Mouse (Mus musculus) midbrain, embryonic 14.5 days (tissue): ENCODE results near the gene Pabpn1l. TPM values are rescaled to one million over a fixed set of nuclear protein-coding genes. Genes with fewer than 3 reads are reported as not detected.

Source experiments
- ATAC-seq: fragments of 200-750 bp; cut with Nextera tagmentation; 2 replicates; pipeline ENCODE4 v1.8.0; 2017; ENCODE audit warnings: moderate number of reproducible peaks, moderate library complexity; ENCODE audit not compliant: low FRiP score, low TSS enrichment
- DNase-seq: peaks from one replicate; pipeline ENCODE4 v3.0.0-alpha.2; 2015
- H3K27ac ChIP-seq: fragments of 300-500 bp; sonication (generic); replicated peaks from 2 replicates; pipeline ENCODE4 v1.5.1; 2014; ENCODE audit warnings: mild to moderate bottlenecking, low read depth, low read length, moderate library complexity
- H3K27me3 ChIP-seq: fragments of 300-500 bp; sonication (generic); 2 replicates; pipeline ENCODE4 v1.6.1; 2014; ENCODE audit warnings: low read length, control low read depth, mixed read lengths; ENCODE audit not compliant: control insufficient read depth, insufficient read depth
- H3K36me3 ChIP-seq: fragments of 300-500 bp; sonication (generic); 2 replicates; pipeline ENCODE4 v1.6.1; 2014; ENCODE audit warnings: low read length, control low read depth; ENCODE audit not compliant: control insufficient read depth, insufficient read depth
- H3K4me1 ChIP-seq: fragments of 300-500 bp; sonication (generic); 2 replicates; pipeline ENCODE4 v1.6.1; 2014; ENCODE audit warnings: mild to moderate bottlenecking, antibody characterized with exemption, low read length, control low read depth; ENCODE audit not compliant: control insufficient read depth, insufficient read depth
- H3K4me2 ChIP-seq: fragments of 300-500 bp; sonication (generic); 2 replicates; pipeline ENCODE4 v1.6.1; 2014; ENCODE audit warnings: mild to moderate bottlenecking, low read length, moderate library complexity
- H3K4me3 ChIP-seq: fragments of 300-500 bp; sonication (generic); replicated peaks from 2 replicates; pipeline ENCODE4 v1.5.1; 2014; ENCODE audit warnings: low read depth, low read length
- H3K9ac ChIP-seq: fragments of 300-500 bp; sonication (generic); replicated peaks from 2 replicates; pipeline ENCODE4 v1.6.1; 2014; ENCODE audit warnings: mild to moderate bottlenecking, low read length, moderate library complexity
- H3K9me3 ChIP-seq: fragments of 300-500 bp; sonication (generic); 2 replicates; pipeline ENCODE4 v1.6.1; 2016; ENCODE audit warnings: low read length, control low read depth, mixed read lengths; ENCODE audit not compliant: control insufficient read depth
- WGBS: fragments of 180-500 bp; shearing (Covaris S2); extraction: QIAGEN DNeasy Blood & Tissue Kit; methylation state at CpG from one replicate; pipeline ENCODE4 v1.1.7; 2014; 5-methylcytosine and 5-hydroxymethylcytosine counted together
- polyA plus RNA-seq: library from polyadenylated mRNA; unstranded; fragments of >200 nt; fragmentation: Nextera tagmentation; extraction: Ambion mirVana; gene quantifications from 2 replicates; pipeline ENCODE4 v1.2.1, GENCODE M21; 2014

Gene Pabpn1l
- polyA plus RNA-seq, 1 experiment from 2014 or later = not detected

- DNase-seq (no peak), ATAC-seq (no peak)
- Histone ChIP-seq H3K27me3 (no peaks in the 10 kb centered on the region), H3K4me1 (no peaks in the 10 kb centered on the region), H3K4me2 (no peak overlapping the region), H3K9ac (no peak overlapping the region), H3K4me3 (no peak overlapping the region), H3K9me3 (no peaks in the 10 kb centered on the region), H3K27ac (no peak overlapping the region), H3K36me3 (no peaks in the 10 kb centered on the region)
- 86% methylated on average over 4 of the region's 4 CpGs for WGBS
These were observed 17.2 kb downstream of the Pabpn1l start for GRCm38 (mm10) chr8:122605367-122605766.

GRCm38 (mm10) chr8:122604640-122605039 is 17.9 kb downstream of the Pabpn1l start:
- 86% methylated on average over 1 of the region's 1 CpGs for WGBS
- Histone ChIP-seq H3K9me3 (no peaks in the 10 kb centered on the region), H3K4me2 (no peak overlapping the region), H3K4me3 (no peak overlapping the region), H3K9ac (no peak overlapping the region), H3K27me3 (no peaks in the 10 kb centered on the region), H3K4me1 (no peaks in the 10 kb centered on the region), H3K36me3 (no peaks in the 10 kb centered on the region), H3K27ac (no peak overlapping the region)
- ATAC-seq = no peak
- no peak for DNase-seq

GRCm38 (mm10) chr8:122600666-122601065 is 21.9 kb downstream of the Pabpn1l start:
- Histone ChIP-seq H3K9ac (no peak overlapping the region), H3K36me3 (no peaks in the 10 kb centered on the region), H3K9me3 (no peaks in the 10 kb centered on the region), H3K27me3 (no peaks in the 10 kb centered on the region), H3K4me3 (no peak overlapping the region), H3K4me2 (no peak overlapping the region), H3K4me1 (no peaks in the 10 kb centered on the region), H3K27ac (no peak overlapping the region)
- DNase-seq (no peak), ATAC-seq (no peak)
- WGBS = 91% methylated on average over 9 of the region's 9 CpGs

- no peak for DNase-seq
- Histone ChIP-seq H3K27me3 (no peaks in the 10 kb centered on the region), H3K9ac (no peak overlapping the region), H3K36me3 (peaks cover 7% of the 10 kb centered on the region; the same call in 1 of the 2 replicates), H3K4me2 (no peak overlapping the region), H3K4me3 (no peak overlapping the region), H3K27ac (no peak overlapping the region), H3K4me1 (no peaks in the 10 kb centered on the region), H3K9me3 (no peaks in the 10 kb centered on the region)
- WGBS = 49% methylated on average over 4 of the region's 4 CpGs
- ATAC-seq = no peak
These were observed 26.5 kb downstream of the Pabpn1l start for GRCm38 (mm10) chr8:122596031-122596430.

- 77% methylated on average over 19 of the region's 19 CpGs for WGBS
- no peak for ATAC-seq
- no peak overlapping the region for H3K27ac ChIP-seq
- H3K4me2 ChIP-seq = no peak overlapping the region
- no peaks in the 10 kb centered on the region for H3K9me3 ChIP-seq
- H3K4me3 ChIP-seq = no peak overlapping the region
- no peak overlapping the region for H3K9ac ChIP-seq
- H3K27me3 ChIP-seq = no peaks in the 10 kb centered on the region
- peaks cover 7% of the 10 kb centered on the region; the same call in 1 of the 2 replicates for H3K36me3 ChIP-seq
- DNase-seq = no peak
- no peaks in the 10 kb centered on the region for H3K4me1 ChIP-seq
These were observed 28.6 kb downstream of the Pabpn1l start for GRCm38 (mm10) chr8:122593783-122594507.

- H3K27ac ChIP-seq = no peak overlapping the region
- no peak for DNase-seq
- H3K4me2 ChIP-seq = no peak overlapping the region
- 78% methylated on average over 12 of the region's 12 CpGs for WGBS
- no peaks in the 10 kb centered on the region for H3K27me3 ChIP-seq
- no peak for ATAC-seq
- no peak overlapping the region for H3K4me3 ChIP-seq
- H3K36me3 ChIP-seq = peaks cover 7% of the 10 kb centered on the region; the same call in 1 of the 2 replicates
- no peaks in the 10 kb centered on the region for H3K4me1 ChIP-seq
- H3K9ac ChIP-seq = no peak overlapping the region
- no peaks in the 10 kb centered on the region for H3K9me3 ChIP-seq
These were observed 29.3 kb downstream of the Pabpn1l start for GRCm38 (mm10) chr8:122593240-122593639.

- no peak for DNase-seq
- WGBS = 90% methylated on average over 10 of the region's 10 CpGs
These were observed 35.8 kb downstream of the Pabpn1l start for GRCm38 (mm10) chr8:122586749-122587148.

GRCm38 (mm10) chr8:122586171-122586570 is 36.4 kb downstream of the Pabpn1l start:
- DNase-seq = peak; percentile 50
- no peak overlapping the region for H3K4me3 ChIP-seq

More at GRCm38 (mm10) chr8:122586749-122587148, 35.8 kb downstream of the Pabpn1l start:
- Histone ChIP-seq H3K9ac (no peak overlapping the region), H3K4me3 (no peak overlapping the region), H3K9me3 (no peaks in the 10 kb centered on the region), H3K27me3 (no peaks in the 10 kb centered on the region), H3K36me3 (no peaks in the 10 kb centered on the region), H3K4me2 (no peak overlapping the region), H3K27ac (no peak overlapping the region), H3K4me1 (no peaks in the 10 kb centered on the region)
- ATAC-seq = no peak

GRCm38 (mm10) chr8:122585411-122585891 is 37.1 kb downstream of the Pabpn1l start:
- H3K4me1 ChIP-seq = no peaks in the 10 kb centered on the region
- ATAC-seq = no peak
- 78% methylated on average over 14 of the region's 14 CpGs for WGBS
- H3K36me3 ChIP-seq = no peaks in the 10 kb centered on the region
- H3K4me3 ChIP-seq = no peak overlapping the region
- H3K27me3 ChIP-seq = no peaks in the 10 kb centered on the region
- no peak for DNase-seq
- H3K4me2 ChIP-seq = no peak overlapping the region
- H3K9ac ChIP-seq = no peak overlapping the region
- H3K9me3 ChIP-seq = no peaks in the 10 kb centered on the region
- no peak overlapping the region for H3K27ac ChIP-seq

More at GRCm38 (mm10) chr8:122586171-122586570, 36.4 kb downstream of the Pabpn1l start:
- no peak overlapping the region for H3K27ac ChIP-seq
- no peak overlapping the region for H3K4me2 ChIP-seq
- no peak overlapping the region for H3K9ac ChIP-seq
- ATAC-seq = no peak
- H3K9me3 ChIP-seq = no peaks in the 10 kb centered on the region
- 56% methylated on average over 7 of the region's 7 CpGs for WGBS
- H3K4me1 ChIP-seq = no peaks in the 10 kb centered on the region
- no peaks in the 10 kb centered on the region for H3K27me3 ChIP-seq
- H3K36me3 ChIP-seq = no peaks in the 10 kb centered on the region
